Mouse (Mus musculus): ENCODE results near the gene Gpr61.

Gene Gpr61

GRCm38 (mm10) chr3:108154656-108155055, at the start of gene Gpr61:
TSS of gene Gpr61 (minus strand) at chr3:108154882.
- DNase-seq (ENCODE audit: low spot score) = no peak

- no peak for DNase-seq (ENCODE audit: low spot score)
These were observed 49.8 kb upstream of the Gpr61 start for GRCm38 (mm10) chr3:108204470-108204869.

GRCm38 (mm10) chr3:108203621-108204325, 49.1 kb upstream of the Gpr61 start:
- peak; percentile 71 for DNase-seq (ENCODE audit: low spot score)

GRCm38 (mm10) chr3:108203212-108203611, 48.5 kb upstream of the Gpr61 start:
- no peak for DNase-seq (ENCODE audit: low spot score)

GRCm38 (mm10) chr3:108202506-108202905, 47.8 kb upstream of the Gpr61 start:
- no peak for DNase-seq (ENCODE audit: low spot score)

GRCm38 (mm10) chr3:108200329-108201323, 45.9 kb upstream of the Gpr61 start, which contains the start of gene Cyb561d1:
TSS of gene Cyb561d1 (minus strand) at chr3:108201212.
- peak; percentile 93 for DNase-seq (ENCODE audit: low spot score)

- DNase-seq (ENCODE audit: low spot score) = no peak
These were observed 44.5 kb upstream of the Gpr61 start for GRCm38 (mm10) chr3:108199231-108199630.

GRCm38 (mm10) chr3:108197066-108197497, 42.4 kb upstream of the Gpr61 start:
- DNase-seq (ENCODE audit: low spot score) = no peak

- DNase-seq (ENCODE audit: low spot score) = no peak
These were observed 41.4 kb upstream of the Gpr61 start for GRCm38 (mm10) chr3:108195941-108196590.

GRCm38 (mm10) chr3:108195287-108195686, 40.6 kb upstream of the Gpr61 start:
- no peak for DNase-seq (ENCODE audit: low spot score)

- no peak for DNase-seq (ENCODE audit: low spot score)
These were observed 39.0 kb upstream of the Gpr61 start for GRCm38 (mm10) chr3:108193686-108194085.

GRCm38 (mm10) chr3:108189897-108190296, 35.2 kb upstream of the Gpr61 start:
- no peak for DNase-seq (ENCODE audit: low spot score)

- no peak for DNase-seq (ENCODE audit: low spot score)
These were observed 34.2 kb upstream of the Gpr61 start for GRCm38 (mm10) chr3:108188716-108189490.

GRCm38 (mm10) chr3:108187111-108187795, 32.6 kb upstream of the Gpr61 start:
- no peak for DNase-seq (ENCODE audit: low spot score)

GRCm38 (mm10) chr3:108186098-108187047, 31.7 kb upstream of the Gpr61 start, which contains the start of gene Amigo1:
TSS of gene Amigo1 (plus strand) at chr3:108186335.
- no peak for DNase-seq (ENCODE audit: low spot score)

- DNase-seq (ENCODE audit: low spot score) = no peak
These were observed 30.9 kb upstream of the Gpr61 start for GRCm38 (mm10) chr3:108185460-108186097.

- no peak for DNase-seq (ENCODE audit: low spot score)
These were observed 30.1 kb upstream of the Gpr61 start for GRCm38 (mm10) chr3:108184742-108185141.

- DNase-seq (ENCODE audit: low spot score) = no peak
These were observed 25.8 kb upstream of the Gpr61 start for GRCm38 (mm10) chr3:108180514-108180913.

All from spleen, adult 12 weeks (tissue).